Mouse (Mus musculus): Measurements from ENCODE around the gene Myh10. TPM values are rescaled to one million over a fixed set of nuclear protein-coding genes. Genes with fewer than 3 reads are reported as not detected.

Myh10 gene
- polyA plus RNA-seq (2016; fragmentation: Nextera tagmentation; extraction: Ambion mirVana) = 161 and 164 TPM in 2 replicates

- Histone ChIP-seq H3K27ac (replicated peaks) (peak within 1 kb of the TSS; percentile 99), H3K4me3 (peak within 1 kb of the TSS; percentile 97), H3K36me3 (replicated peaks) (peaks cover 2% of the 10 kb centered on the region; the same call in 1 of the 2 replicates), H3K4me1 (peaks cover 35% of the 10 kb centered on the region), H3K9me3 (no peaks in the 10 kb centered on the region), H3K27me3 (replicated peaks; ENCODE audit: low read depth, poor library complexity, severe bottlenecking) (no peaks in the 10 kb centered on the region)
- peak; percentile 99 for DNase-seq (ENCODE audit: low spot score)
- WGBS = under 1% methylated on average over 51 of the region's 51 CpGs
Observed at GRCm38 (mm10) chr11:68691321-68692009, at the start of gene Myh10. TSS of gene Myh10 (plus strand) at chr11:68691559.

- peaks cover 28% of the 10 kb centered on the region for H3K4me1 ChIP-seq
- no peaks in the 10 kb centered on the region for H3K36me3 ChIP-seq (replicated peaks)
- no peak overlapping the region for H3K27ac ChIP-seq (replicated peaks)
- DNase-seq (ENCODE audit: low spot score) = no peak
- WGBS = 69% methylated on average over 6 of the region's 6 CpGs
- H3K27me3 ChIP-seq (replicated peaks; ENCODE audit: low read depth, poor library complexity, severe bottlenecking) = no peaks in the 10 kb centered on the region
- H3K4me3 ChIP-seq = no peak overlapping the region
- peaks cover 3% of the 10 kb centered on the region; the same call in 1 of the 2 replicates for H3K9me3 ChIP-seq
Observed at GRCm38 (mm10) chr11:68644781-68645180, 46.6 kb upstream of the Myh10 start.

GRCm38 (mm10) chr11:68647808-68648207 is 43.6 kb upstream of the Myh10 start:
- Histone ChIP-seq H3K27me3 (replicated peaks; ENCODE audit: low read depth, poor library complexity, severe bottlenecking) (no peaks in the 10 kb centered on the region), H3K27ac (replicated peaks) (no peak overlapping the region), H3K9me3 (no peaks in the 10 kb centered on the region), H3K4me3 (no peak overlapping the region), H3K4me1 (peaks cover 28% of the 10 kb centered on the region), H3K36me3 (replicated peaks) (no peaks in the 10 kb centered on the region)
- 62% methylated on average over 5 of the region's 5 CpGs for WGBS
- no peak for DNase-seq (ENCODE audit: low spot score)

GRCm38 (mm10) chr11:68648385-68649148 is 42.8 kb upstream of the Myh10 start:
- Histone ChIP-seq H3K27ac (replicated peaks) (no peak overlapping the region), H3K27me3 (replicated peaks; ENCODE audit: low read depth, poor library complexity, severe bottlenecking) (no peaks in the 10 kb centered on the region), H3K9me3 (no peaks in the 10 kb centered on the region), H3K4me1 (peaks cover 28% of the 10 kb centered on the region), H3K36me3 (replicated peaks) (no peaks in the 10 kb centered on the region), H3K4me3 (no peak overlapping the region)
- 75% methylated on average over 16 of the region's 16 CpGs for WGBS
- no peak for DNase-seq (ENCODE audit: low spot score)

- no peak overlapping the region for H3K27ac ChIP-seq (replicated peaks)
- H3K4me3 ChIP-seq = no peak overlapping the region
- H3K27me3 ChIP-seq (replicated peaks; ENCODE audit: low read depth, poor library complexity, severe bottlenecking) = no peaks in the 10 kb centered on the region
- no peaks in the 10 kb centered on the region for H3K36me3 ChIP-seq (replicated peaks)
- no peak for DNase-seq (ENCODE audit: low spot score)
- 92% methylated on average over 2 of the region's 2 CpGs for WGBS
- H3K4me1 ChIP-seq = peaks cover 15% of the 10 kb centered on the region
- no peaks in the 10 kb centered on the region for H3K9me3 ChIP-seq
Observed at GRCm38 (mm10) chr11:68651518-68651917, 39.8 kb upstream of the Myh10 start.

DNA sequence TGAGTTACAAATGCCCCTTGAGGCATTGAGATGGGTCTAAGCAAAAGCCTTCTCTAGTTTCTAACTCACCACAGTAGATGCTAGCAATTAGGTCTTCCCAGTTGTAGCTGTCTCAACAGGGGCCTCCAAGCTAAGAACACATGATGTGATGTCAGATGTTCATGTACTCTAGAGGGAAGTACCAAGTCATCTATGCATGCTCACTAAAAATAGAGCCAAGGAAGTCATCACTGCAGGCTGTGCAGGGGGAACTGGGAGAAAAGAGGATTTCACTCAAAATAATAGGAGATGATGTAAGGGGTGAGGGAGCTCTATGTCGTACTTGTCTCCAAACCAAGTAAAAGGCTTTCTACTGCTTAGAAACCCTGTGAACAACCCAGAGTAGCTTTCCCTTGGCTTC is 35.8 kb upstream of the Myh10 start:
- Histone ChIP-seq H3K4me3 (no peak overlapping the region), H3K27me3 (replicated peaks; ENCODE audit: low read depth, poor library complexity, severe bottlenecking) (no peaks in the 10 kb centered on the region), H3K36me3 (replicated peaks) (no peaks in the 10 kb centered on the region), H3K9me3 (no peaks in the 10 kb centered on the region), H3K4me1 (peaks cover 25% of the 10 kb centered on the region), H3K27ac (replicated peaks) (no peak overlapping the region)
- 85% methylated on average over 1 of the region's 1 CpGs for WGBS
- no peak for DNase-seq (ENCODE audit: low spot score)

DNA sequence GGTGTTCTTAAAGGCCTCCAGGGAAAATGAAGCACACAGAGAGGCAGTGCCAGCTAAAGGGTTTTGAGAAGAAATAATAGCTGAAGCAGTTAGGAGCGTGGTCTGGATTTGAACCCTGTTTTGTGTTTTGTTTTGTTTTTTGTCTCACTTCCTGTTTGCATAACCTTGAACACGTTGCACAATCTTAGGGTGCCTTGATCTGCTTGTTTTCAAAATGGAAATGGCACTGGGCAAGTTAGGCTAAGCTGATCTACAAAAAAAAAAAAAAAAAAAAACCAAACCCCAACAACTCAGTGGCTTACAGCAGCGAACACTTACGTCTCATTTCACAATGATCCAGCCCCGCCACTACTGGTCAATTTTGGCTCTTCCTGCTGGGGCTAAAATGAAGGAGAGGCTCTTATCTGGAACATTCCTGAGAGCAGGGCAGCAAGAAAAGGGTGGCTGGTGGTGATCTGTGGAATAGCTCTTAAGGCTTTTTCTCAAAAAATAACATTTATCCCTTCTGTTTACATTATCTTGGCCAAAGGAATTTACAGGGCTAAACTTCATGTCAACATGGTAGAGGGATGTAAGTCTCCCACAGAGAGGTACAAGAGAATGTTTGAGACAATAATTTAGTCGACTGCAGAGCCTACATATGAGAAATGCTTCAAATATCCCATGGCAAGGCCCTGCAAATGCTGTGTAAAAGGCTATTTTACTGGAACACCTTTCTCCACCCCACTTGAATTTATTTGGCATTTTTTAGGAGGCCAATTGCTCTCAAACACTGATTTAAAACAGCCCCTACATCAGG is 34.3 kb upstream of the Myh10 start:
- no peak overlapping the region for H3K27ac ChIP-seq (replicated peaks)
- no peaks in the 10 kb centered on the region for H3K27me3 ChIP-seq (replicated peaks; ENCODE audit: low read depth, poor library complexity, severe bottlenecking)
- no peaks in the 10 kb centered on the region for H3K9me3 ChIP-seq
- H3K4me1 ChIP-seq = peaks cover 25% of the 10 kb centered on the region
- no peak overlapping the region for H3K4me3 ChIP-seq
- no peaks in the 10 kb centered on the region for H3K36me3 ChIP-seq (replicated peaks)
- WGBS = 49% methylated on average over 6 of the region's 6 CpGs
- DNase-seq (ENCODE audit: low spot score) = no peak

DNA sequence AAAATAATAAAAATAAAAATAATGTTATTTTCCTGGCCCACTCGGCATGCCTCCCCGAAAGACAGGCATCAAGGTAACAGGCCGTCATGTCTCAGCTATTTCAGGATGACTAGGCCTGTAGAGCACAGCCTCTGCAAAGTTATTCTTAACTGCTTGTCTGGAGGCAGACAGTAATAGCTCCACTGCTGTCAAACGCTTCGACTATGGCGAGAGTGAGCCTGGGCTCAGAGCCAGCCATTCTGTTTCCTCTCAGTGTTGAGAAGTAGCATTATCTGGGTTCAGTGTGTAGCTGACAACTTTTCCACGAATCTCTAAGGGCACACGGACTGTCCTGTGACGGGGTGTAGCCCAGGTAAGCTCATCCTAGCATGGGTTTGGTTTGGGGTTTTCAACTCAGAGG is 33.5 kb upstream of the Myh10 start:
- Histone ChIP-seq H3K36me3 (replicated peaks) (no peaks in the 10 kb centered on the region), H3K4me3 (no peak overlapping the region), H3K4me1 (peaks cover 25% of the 10 kb centered on the region), H3K9me3 (no peaks in the 10 kb centered on the region), H3K27ac (replicated peaks) (peak overlapping the region; percentile 5; the same call in 1 of the 2 replicates), H3K27me3 (replicated peaks; ENCODE audit: low read depth, poor library complexity, severe bottlenecking) (no peaks in the 10 kb centered on the region)
- 73% methylated on average over 9 of the region's 9 CpGs for WGBS
- no peak for DNase-seq (ENCODE audit: low spot score)

DNA sequence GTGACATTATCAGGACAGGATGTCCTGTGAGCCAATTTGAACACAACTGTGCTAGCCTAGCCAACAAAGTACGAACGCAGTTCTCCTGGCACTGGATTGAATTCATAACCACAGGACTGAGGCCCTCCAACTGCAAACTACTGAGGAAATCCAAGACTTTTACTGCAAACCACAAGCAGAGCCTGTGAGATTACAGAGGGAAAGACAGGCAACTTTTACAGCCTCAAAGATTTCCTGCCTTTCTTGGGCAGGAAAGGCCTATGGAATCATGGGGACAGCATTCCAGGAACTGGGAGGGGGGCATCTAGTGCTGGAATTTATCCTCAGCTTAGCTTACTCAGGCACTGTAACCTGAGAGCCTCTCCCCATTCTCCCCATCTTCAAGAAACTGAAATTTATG is 26.0 kb upstream of the Myh10 start:
- peaks cover 9% of the 10 kb centered on the region for H3K4me1 ChIP-seq
- H3K36me3 ChIP-seq (replicated peaks) = no peaks in the 10 kb centered on the region
- no peaks in the 10 kb centered on the region for H3K27me3 ChIP-seq (replicated peaks; ENCODE audit: low read depth, poor library complexity, severe bottlenecking)
- 80% methylated on average over 2 of the region's 2 CpGs for WGBS
- DNase-seq (ENCODE audit: low spot score) = no peak
- H3K27ac ChIP-seq (replicated peaks) = no peak overlapping the region
- H3K9me3 ChIP-seq = no peaks in the 10 kb centered on the region
- H3K4me3 ChIP-seq = no peak overlapping the region

- Histone ChIP-seq H3K36me3 (replicated peaks) (no peaks in the 10 kb centered on the region), H3K27ac (replicated peaks) (no peak overlapping the region), H3K27me3 (replicated peaks; ENCODE audit: low read depth, poor library complexity, severe bottlenecking) (no peaks in the 10 kb centered on the region), H3K9me3 (no peaks in the 10 kb centered on the region), H3K4me3 (no peak overlapping the region), H3K4me1 (peaks cover 9% of the 10 kb centered on the region)
- 46% methylated on average over 2 of the region's 2 CpGs for WGBS
- no peak for DNase-seq (ENCODE audit: low spot score)
Observed at GRCm38 (mm10) chr11:68666210-68666609, 25.1 kb upstream of the Myh10 start.

DNA sequence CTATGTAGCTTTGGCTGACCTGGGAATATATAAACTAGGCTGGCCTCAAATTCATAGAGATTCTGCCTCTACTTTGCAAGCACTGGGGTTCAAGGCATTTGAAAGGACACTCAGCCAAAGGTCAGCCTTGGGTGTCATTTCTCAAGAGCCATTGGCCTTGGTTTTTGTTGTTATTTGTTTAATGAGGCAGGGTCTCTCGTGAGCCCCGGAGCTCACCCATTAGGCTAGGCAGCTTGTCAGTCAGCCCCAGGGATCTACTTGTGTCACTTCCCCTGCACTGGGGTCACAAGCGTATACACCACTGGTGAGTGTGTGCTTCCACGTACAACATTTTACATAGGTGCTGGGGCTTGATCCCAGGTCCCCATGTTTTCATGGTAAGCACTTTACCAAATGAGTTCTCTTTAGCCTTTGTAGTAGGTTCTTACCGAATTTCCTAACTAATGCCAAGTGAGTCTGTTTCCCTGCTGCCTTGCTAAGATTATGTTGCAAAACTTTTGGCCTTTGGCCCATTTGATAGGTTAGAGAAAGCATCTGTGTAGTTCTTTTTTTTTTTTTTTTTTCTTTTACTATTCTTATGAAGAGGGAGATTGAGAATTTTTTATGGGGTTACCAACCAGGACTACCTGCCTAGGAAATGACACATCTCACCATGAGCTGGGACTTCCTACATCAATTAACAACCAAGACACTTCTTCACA is 18.9 kb upstream of the Myh10 start:
- H3K4me1 ChIP-seq = peaks cover 17% of the 10 kb centered on the region; the same call in 1 of the 2 replicates
- H3K27me3 ChIP-seq (replicated peaks; ENCODE audit: low read depth, poor library complexity, severe bottlenecking) = no peaks in the 10 kb centered on the region
- DNase-seq (ENCODE audit: low spot score) = no peak
- WGBS = 75% methylated on average over 5 of the region's 5 CpGs
- H3K27ac ChIP-seq (replicated peaks) = no peak overlapping the region
- H3K36me3 ChIP-seq (replicated peaks) = no peaks in the 10 kb centered on the region
- no peaks in the 10 kb centered on the region for H3K9me3 ChIP-seq
- no peak overlapping the region for H3K4me3 ChIP-seq

DNA sequence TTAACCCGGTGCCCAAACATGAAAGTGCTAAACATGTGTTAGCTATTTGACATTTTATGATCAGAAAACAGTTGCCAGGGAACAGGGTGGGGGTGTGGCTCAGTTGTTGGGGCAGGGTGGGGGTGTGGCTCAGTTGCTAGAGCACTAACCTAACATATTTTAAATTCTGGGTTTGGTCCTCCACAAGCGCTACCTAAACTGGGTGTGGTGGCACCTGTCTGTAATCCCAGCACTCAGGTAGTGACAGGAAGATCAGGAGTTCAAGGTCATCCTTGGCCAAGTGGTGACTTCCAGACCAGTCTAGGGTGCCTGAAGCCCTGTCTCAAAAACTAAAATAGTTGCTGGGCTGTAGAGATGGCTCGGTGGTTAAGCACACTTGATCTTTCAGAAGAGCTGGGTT is 17.3 kb upstream of the Myh10 start:
- H3K9me3 ChIP-seq = no peaks in the 10 kb centered on the region
- no peaks in the 10 kb centered on the region for H3K27me3 ChIP-seq (replicated peaks; ENCODE audit: low read depth, poor library complexity, severe bottlenecking)
- no peaks in the 10 kb centered on the region for H3K36me3 ChIP-seq (replicated peaks)
- no peak overlapping the region for H3K4me3 ChIP-seq
- DNase-seq (ENCODE audit: low spot score) = no peak
- H3K27ac ChIP-seq (replicated peaks) = no peak overlapping the region
- 78% methylated on average over 3 of the region's 3 CpGs for WGBS
- peaks cover 17% of the 10 kb centered on the region; the same call in 1 of the 2 replicates for H3K4me1 ChIP-seq
